Mouse (Mus musculus): ENCODE measurements around the gene Padi4. TPM values are rescaled to one million over a fixed set of nuclear protein-coding genes. Genes with fewer than 3 reads are reported as not detected.

The Padi4 gene
- total RNA-seq, 2 experiments from 2014 or later: 4.6 to 9.3 TPM

- ATAC-seq (replicated peaks; ENCODE audit: poor library complexity): no peak
Measured at GRCm38 (mm10) chr4:140743086-140743485, 30.9 kb downstream of the Padi4 start.

- ATAC-seq (replicated peaks; ENCODE audit: poor library complexity): no peak
Measured at GRCm38 (mm10) chr4:140742543-140742942, 31.5 kb downstream of the Padi4 start, which contains the start of gene Padi6. Gene Padi6 (minus strand): TSS chr4:140742643.

- no peak for ATAC-seq (replicated peaks; ENCODE audit: poor library complexity)
Measured at GRCm38 (mm10) chr4:140741401-140741800, 32.6 kb downstream of the Padi4 start.

- ATAC-seq (replicated peaks; ENCODE audit: poor library complexity): peak; percentile 67
Measured at GRCm38 (mm10) chr4:140740655-140741054, 33.4 kb downstream of the Padi4 start.

- ATAC-seq (replicated peaks; ENCODE audit: poor library complexity): no peak
Measured at GRCm38 (mm10) chr4:140732871-140733270, 41.2 kb downstream of the Padi4 start.

- 0 out of 2 replicates have a peak, but pooled peaks have one; percentile 45 for ATAC-seq (replicated peaks; ENCODE audit: poor library complexity)
Measured at GRCm38 (mm10) chr4:140731654-140732053, 42.4 kb downstream of the Padi4 start.

- no peak for ATAC-seq (replicated peaks; ENCODE audit: poor library complexity)
Measured at GRCm38 (mm10) chr4:140726907-140727306, 47.1 kb downstream of the Padi4 start.

GRCm38 (mm10) chr4:140724739-140725138, 49.3 kb downstream of the Padi4 start:
- ATAC-seq (replicated peaks; ENCODE audit: poor library complexity): no peak

- peak; percentile 70 for ATAC-seq (replicated peaks; ENCODE audit: poor library complexity)
Measured at GRCm38 (mm10) chr4:140723801-140724200, 50.2 kb downstream of the Padi4 start.

GRCm38 (mm10) chr4:140723192-140723591, 50.8 kb downstream of the Padi4 start:
- ATAC-seq (replicated peaks; ENCODE audit: poor library complexity): no peak

- no peak for ATAC-seq (replicated peaks; ENCODE audit: poor library complexity)
Measured at GRCm38 (mm10) chr4:140722710-140723109, 51.3 kb downstream of the Padi4 start.

GRCm38 (mm10) chr4:140721968-140722490, 52.0 kb downstream of the Padi4 start:
- no peak for ATAC-seq (replicated peaks; ENCODE audit: poor library complexity)

- ATAC-seq (replicated peaks; ENCODE audit: poor library complexity): no peak
Measured at GRCm38 (mm10) chr4:140720091-140720490, 53.9 kb downstream of the Padi4 start.

- ATAC-seq (replicated peaks; ENCODE audit: poor library complexity): no peak
Measured at GRCm38 (mm10) chr4:140718436-140718835, 55.6 kb downstream of the Padi4 start.

- ATAC-seq (replicated peaks; ENCODE audit: poor library complexity): no peak
Measured at GRCm38 (mm10) chr4:140716994-140717393, 57.0 kb downstream of the Padi4 start.

- ATAC-seq (replicated peaks; ENCODE audit: poor library complexity): no peak
Measured at GRCm38 (mm10) chr4:140714586-140714985, 59.5 kb downstream of the Padi4 start.

- peak; percentile 88 for ATAC-seq (replicated peaks; ENCODE audit: poor library complexity)
Measured at GRCm38 (mm10) chr4:140713480-140714365, 60.3 kb downstream of the Padi4 start.

- no peak for ATAC-seq (replicated peaks; ENCODE audit: poor library complexity)
Measured at GRCm38 (mm10) chr4:140711360-140711759, 62.7 kb downstream of the Padi4 start.

GRCm38 (mm10) chr4:140710781-140711180, 63.3 kb downstream of the Padi4 start:
- no peak for ATAC-seq (replicated peaks; ENCODE audit: poor library complexity)

GRCm38 (mm10) chr4:140709617-140710016, 64.4 kb downstream of the Padi4 start:
- ATAC-seq (replicated peaks; ENCODE audit: poor library complexity): no peak

- ATAC-seq (replicated peaks; ENCODE audit: poor library complexity): no peak
Measured at GRCm38 (mm10) chr4:140709111-140709510, 64.9 kb downstream of the Padi4 start.

GRCm38 (mm10) chr4:140708297-140708927, 65.6 kb downstream of the Padi4 start:
- no peak for ATAC-seq (replicated peaks; ENCODE audit: poor library complexity)

All from megakaryocyte progenitor cell, adult 5-6 weeks (primary cell).